Mouse (Mus musculus) liver, embryonic 15.5 days (tissue): ENCODE data around the gene Tmsb15b2. TPM values are rescaled to one million over a fixed set of nuclear protein-coding genes. Genes with fewer than 3 reads are reported as not detected.
"Not testable (repeated sequence)": the region's sequence is repeated elsewhere in the genome, so short reads cannot be mapped to it uniquely, and the experiment has no call there.

ENCODE experiments used
- ATAC-seq: fragments of 200-750 bp; cut with Nextera tagmentation; 2 replicates; pipeline ENCODE4 v1.8.0; 2017; ENCODE audit warnings: moderate number of reproducible peaks, mild to moderate bottlenecking, moderate library complexity; ENCODE audit not compliant: insufficient read depth
- H3K27ac ChIP-seq: fragments of 300-500 bp; sonication (generic); replicated peaks from 2 replicates; pipeline ENCODE4 v1.5.1; 2015; ENCODE audit warnings: mild to moderate bottlenecking, inconsistent platforms
- H3K27me3 ChIP-seq: fragments of 300-500 bp; sonication (generic); 2 replicates; pipeline ENCODE4 v1.6.1; 2015; ENCODE audit warnings: mild to moderate bottlenecking, inconsistent platforms
- H3K36me3 ChIP-seq: fragments of 300-500 bp; sonication (generic); replicated peaks from 2 replicates; pipeline ENCODE4 v1.6.1; 2015; ENCODE audit warnings: moderate library complexity, mild to moderate bottlenecking, inconsistent platforms
- H3K4me1 ChIP-seq: fragments of 300-500 bp; sonication (generic); replicated peaks from 2 replicates; pipeline ENCODE4 v1.6.1; 2015; ENCODE audit warnings: inconsistent platforms
- H3K4me2 ChIP-seq: fragments of 300-500 bp; sonication (generic); 2 replicates; pipeline ENCODE4 v1.6.1; 2015; ENCODE audit warnings: moderate library complexity, mild to moderate bottlenecking, inconsistent platforms
- H3K4me3 ChIP-seq: fragments of 300-500 bp; sonication (generic); replicated peaks from 2 replicates; pipeline ENCODE4 v1.5.1; 2015; ENCODE audit warnings: mild to moderate bottlenecking, inconsistent platforms
- H3K9ac ChIP-seq: fragments of 300-500 bp; sonication (generic); 2 replicates; pipeline ENCODE4 v1.6.1; 2015; ENCODE audit warnings: moderate library complexity, mild to moderate bottlenecking, inconsistent platforms
- H3K9me3 ChIP-seq: fragments of 300-500 bp; sonication (generic); replicated peaks from 2 replicates; pipeline ENCODE4 v1.6.1; 2016; ENCODE audit warnings: inconsistent platforms
- WGBS: fragments of 180-500 bp; shearing (Covaris S2); methylation state at CpG from one replicate; pipeline ENCODE4 v1.1.7; 2015; ENCODE audit warnings: mixed read lengths; ENCODE audit not compliant: insufficient replicate concordance; 5-methylcytosine and 5-hydroxymethylcytosine counted together
- polyA plus RNA-seq: library from polyadenylated mRNA; unstranded; fragments of >200 nt; fragmentation: Nextera tagmentation; extraction: Ambion mirVana; gene quantifications from 2 replicates; pipeline ENCODE4 v1.2.1, GENCODE M21; 2015

Gene Tmsb15b2
- 6.1 and 6.7 TPM in 2 replicates for polyA plus RNA-seq

- not testable (repeated sequence) for H3K4me3 ChIP-seq, H3K27ac ChIP-seq, H3K36me3 ChIP-seq, H3K4me1 ChIP-seq, H3K27me3 ChIP-seq, H3K9me3 ChIP-seq, H3K9ac ChIP-seq, ATAC-seq
- WGBS, result 67% methylated on average over 6 of the region's 6 CpGs
- peak within 1 kb of the TSS; percentile 47 for H3K4me2 ChIP-seq
Measured at GRCm38 (mm10) chrX:136975397-136975796, at the start of gene Tmsb15b2. Gene Tmsb15b2, minus strand, starts transcription at chrX:136975497.

GRCm38 (mm10) chrX:137019310-137019709 lies 44.0 kb upstream of the Tmsb15b2 start:
- no peak overlapping the region for H3K9ac ChIP-seq
- no peak overlapping the region for H3K4me2 ChIP-seq
- no peak overlapping the region for H3K4me3 ChIP-seq
- WGBS, result 4% methylated on average over 1 of the region's 1 CpGs
- no peaks in the 10 kb centered on the region for H3K36me3 ChIP-seq
- no peaks in the 10 kb centered on the region for H3K27me3 ChIP-seq
- H3K9me3 ChIP-seq, result no peaks in the 10 kb centered on the region
- ATAC-seq, result no peak
- H3K27ac ChIP-seq, result no peak overlapping the region
- no peaks in the 10 kb centered on the region for H3K4me1 ChIP-seq

- H3K36me3 ChIP-seq, result no peaks in the 10 kb centered on the region
- H3K4me1 ChIP-seq, result no peaks in the 10 kb centered on the region
- WGBS, result 64% methylated on average over 1 of the region's 1 CpGs
- no peak overlapping the region for H3K9ac ChIP-seq
- H3K27ac ChIP-seq, result no peak overlapping the region
- no peak overlapping the region for H3K4me3 ChIP-seq
- no peaks in the 10 kb centered on the region for H3K27me3 ChIP-seq
- no peaks in the 10 kb centered on the region for H3K9me3 ChIP-seq
- no peak overlapping the region for H3K4me2 ChIP-seq
- no peak for ATAC-seq
Measured at GRCm38 (mm10) chrX:137017668-137018067, 42.4 kb upstream of the Tmsb15b2 start.

- no peaks in the 10 kb centered on the region for H3K9me3 ChIP-seq
- ATAC-seq, result no peak
- no peak overlapping the region for H3K27ac ChIP-seq
- H3K4me3 ChIP-seq, result no peak overlapping the region
- no peaks in the 10 kb centered on the region for H3K36me3 ChIP-seq
- H3K27me3 ChIP-seq, result no peaks in the 10 kb centered on the region
- no peaks in the 10 kb centered on the region for H3K4me1 ChIP-seq
- H3K4me2 ChIP-seq, result no peak overlapping the region
- WGBS, result 46% methylated on average over 6 of the region's 6 CpGs
- H3K9ac ChIP-seq, result no peak overlapping the region
Measured at GRCm38 (mm10) chrX:137015099-137015709, 39.9 kb upstream of the Tmsb15b2 start.

- 46% methylated on average over 2 of the region's 2 CpGs for WGBS
- no peak for ATAC-seq
- H3K9me3 ChIP-seq, result no peaks in the 10 kb centered on the region
- peaks cover 28% of the 10 kb centered on the region for H3K27me3 ChIP-seq
- no peak overlapping the region for H3K4me3 ChIP-seq
- no peak overlapping the region for H3K4me2 ChIP-seq
- no peak overlapping the region for H3K9ac ChIP-seq
- H3K36me3 ChIP-seq, result no peaks in the 10 kb centered on the region
- H3K27ac ChIP-seq, result no peak overlapping the region
- H3K4me1 ChIP-seq, result no peaks in the 10 kb centered on the region
Measured at GRCm38 (mm10) chrX:136996256-136996655, 21.0 kb upstream of the Tmsb15b2 start.

- H3K9ac ChIP-seq, result no peak overlapping the region
- 45% methylated on average over 14 of the region's 14 CpGs for WGBS
Measured at GRCm38 (mm10) chrX:136993641-136994040, 18.3 kb upstream of the Tmsb15b2 start.

GRCm38 (mm10) chrX:136992978-136993547 lies 17.8 kb upstream of the Tmsb15b2 start, which contains the start of gene Zcchc18:
Gene Zcchc18, plus strand, starts transcription at chrX:136993155.
- Histone ChIP-seq H3K4me3 (no peak within 1 kb of the TSS), H3K36me3 (no peaks in the 10 kb centered on the region), H3K4me2 (peak within 1 kb of the TSS; percentile 43), H3K27me3 (peaks cover 31% of the 10 kb centered on the region), H3K9me3 (no peaks in the 10 kb centered on the region), H3K4me1 (no peaks in the 10 kb centered on the region), H3K9ac (no peak within 1 kb of the TSS), H3K27ac (no peak within 1 kb of the TSS)
- no peak for ATAC-seq
- WGBS, result 21% methylated on average over 26 of the region's 26 CpGs

More at GRCm38 (mm10) chrX:136993641-136994040, 18.3 kb upstream of the Tmsb15b2 start:
- no peaks in the 10 kb centered on the region for H3K4me1 ChIP-seq
- H3K27ac ChIP-seq, result no peak overlapping the region
- H3K36me3 ChIP-seq, result no peaks in the 10 kb centered on the region
- no peak overlapping the region for H3K4me3 ChIP-seq
- H3K9me3 ChIP-seq, result no peaks in the 10 kb centered on the region
- no peak for ATAC-seq
- no peak overlapping the region for H3K4me2 ChIP-seq
- peaks cover 31% of the 10 kb centered on the region for H3K27me3 ChIP-seq

GRCm38 (mm10) chrX:136992191-136992965 lies 17.1 kb upstream of the Tmsb15b2 start:
- H3K27me3 ChIP-seq, result peaks cover 31% of the 10 kb centered on the region
- no peaks in the 10 kb centered on the region for H3K4me1 ChIP-seq
- no peaks in the 10 kb centered on the region for H3K9me3 ChIP-seq
- H3K9ac ChIP-seq, result no peak overlapping the region
- no peak overlapping the region for H3K4me3 ChIP-seq
- 16% methylated on average over 19 of the region's 19 CpGs for WGBS
- H3K27ac ChIP-seq, result no peak overlapping the region
- no peaks in the 10 kb centered on the region for H3K36me3 ChIP-seq
- ATAC-seq, result no peak
- peak overlapping the region; percentile 43 for H3K4me2 ChIP-seq

GRCm38 (mm10) chrX:136991274-136991673 lies 16.0 kb upstream of the Tmsb15b2 start:
- 47% methylated on average over 2 of the region's 2 CpGs for WGBS
- peaks cover 31% of the 10 kb centered on the region for H3K27me3 ChIP-seq
- H3K27ac ChIP-seq, result no peak overlapping the region
- no peak overlapping the region for H3K9ac ChIP-seq
- H3K4me1 ChIP-seq, result no peaks in the 10 kb centered on the region
- ATAC-seq, result no peak
- H3K36me3 ChIP-seq, result no peaks in the 10 kb centered on the region
- H3K4me2 ChIP-seq, result no peak overlapping the region
- no peaks in the 10 kb centered on the region for H3K9me3 ChIP-seq
- no peak overlapping the region for H3K4me3 ChIP-seq

- ATAC-seq, result no peak
- Histone ChIP-seq H3K36me3 (no peaks in the 10 kb centered on the region), H3K4me2 (no peak overlapping the region), H3K27ac (no peak overlapping the region), H3K9ac (no peak overlapping the region), H3K4me1 (no peaks in the 10 kb centered on the region), H3K4me3 (no peak overlapping the region), H3K9me3 (no peaks in the 10 kb centered on the region), H3K27me3 (peaks cover 4% of the 10 kb centered on the region)
Measured at GRCm38 (mm10) chrX:136986039-136986438, 10.7 kb upstream of the Tmsb15b2 start.

- Histone ChIP-seq H3K9ac (no peak overlapping the region), H3K4me3 (no peak overlapping the region), H3K4me2 (no peak overlapping the region), H3K4me1 (no peaks in the 10 kb centered on the region), H3K9me3 (no peaks in the 10 kb centered on the region), H3K36me3 (no peaks in the 10 kb centered on the region), H3K27ac (no peak overlapping the region), H3K27me3 (peaks cover 3% of the 10 kb centered on the region; the same call in 1 of the 2 replicates)
- no peak for ATAC-seq
Measured at GRCm38 (mm10) chrX:136978616-136979015, 3.3 kb upstream of the Tmsb15b2 start.
